Mouse (Mus musculus): ENCODE data around the gene Zfp629.
A peak's percentile ranks its signal among the peaks of the same experiment; 100 is the strongest.
"Not testable (repeated sequence)": the region's sequence is repeated elsewhere in the genome, so short reads cannot be mapped to it uniquely, and the experiment has no call there.

The Zfp629 gene

DNA sequence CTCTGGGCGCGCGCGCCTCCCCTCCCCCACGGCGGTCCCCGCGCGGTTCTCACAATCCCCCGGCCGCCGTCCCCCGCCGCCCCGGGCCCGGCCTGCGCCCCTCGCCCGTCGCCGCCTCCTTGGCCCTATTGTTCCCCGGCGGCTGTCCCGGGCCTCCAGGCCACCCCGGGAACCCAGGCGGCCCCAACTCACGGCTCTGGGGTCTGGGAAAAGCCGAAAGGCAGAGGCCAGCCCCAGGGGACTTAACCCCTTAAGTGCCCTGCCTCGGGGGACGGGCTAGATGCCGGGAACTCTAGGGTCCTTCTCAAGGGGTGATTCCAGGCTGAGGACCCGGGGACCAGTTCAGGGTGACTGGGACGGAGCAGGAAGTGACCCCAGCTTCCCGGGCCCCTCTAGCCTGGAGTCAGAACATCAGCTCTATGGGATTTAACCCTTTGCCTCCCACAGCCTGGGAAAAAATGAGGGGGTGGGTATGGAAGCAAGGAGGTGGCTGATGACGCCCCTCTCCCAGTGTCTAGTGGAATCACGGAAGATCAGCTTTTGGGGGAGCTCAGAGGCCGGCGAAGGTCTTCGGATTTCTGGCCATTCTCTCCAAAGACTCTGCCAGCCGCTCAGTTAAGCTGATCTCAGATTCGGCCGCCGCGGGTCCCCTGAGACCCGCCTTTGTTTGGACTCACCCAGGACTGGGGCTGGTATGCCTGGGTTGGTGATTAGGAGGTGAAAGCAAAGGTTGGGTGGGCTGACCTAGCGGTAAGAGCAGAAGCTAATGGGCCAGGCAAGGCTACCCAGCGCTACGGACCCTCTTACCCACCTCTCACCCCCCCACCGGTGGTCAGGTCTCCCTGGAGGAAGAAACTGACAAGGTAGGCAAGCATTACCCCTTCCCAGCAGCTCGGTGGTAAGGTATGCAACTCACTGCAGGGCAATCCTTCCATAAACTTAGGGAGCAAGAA is at the start of gene Zfp629:
Gene Zfp629 (minus strand): TSS at position 907 of the 953 bp plus-strand sequence.
- DNase-seq, result peak; percentile 83

- DNase-seq, result peak; percentile 66
Observed at GRCm38 (mm10) chr7:127662926-127663325, 47.3 kb upstream of the Zfp629 start.

GRCm38 (mm10) chr7:127661833-127662232 is 46.2 kb upstream of the Zfp629 start:
- DNase-seq, result no peak

DNA sequence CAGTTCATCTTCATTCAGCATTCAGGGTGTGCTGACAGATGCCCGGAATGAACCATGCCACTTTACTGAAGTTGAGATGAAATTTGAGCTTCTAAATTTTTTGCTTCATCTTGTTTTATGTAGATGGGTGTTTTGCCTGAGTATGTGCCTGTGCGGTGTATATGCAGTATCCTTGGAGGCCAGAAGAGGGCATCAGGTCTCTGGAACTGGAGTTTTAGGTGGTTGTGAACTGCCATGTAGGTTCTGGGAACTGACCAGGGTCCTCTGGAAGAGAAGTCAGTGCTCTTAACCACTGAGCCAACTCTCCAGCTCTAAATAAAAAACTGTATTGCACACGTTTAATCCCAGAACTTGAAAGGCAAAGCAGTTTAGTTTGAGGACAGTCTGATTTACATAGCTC is 45.3 kb upstream of the Zfp629 start:
- DNase-seq, result no peak

GRCm38 (mm10) chr7:127656946-127657345 is 41.3 kb upstream of the Zfp629 start:
- peak; percentile 84 for DNase-seq

DNA sequence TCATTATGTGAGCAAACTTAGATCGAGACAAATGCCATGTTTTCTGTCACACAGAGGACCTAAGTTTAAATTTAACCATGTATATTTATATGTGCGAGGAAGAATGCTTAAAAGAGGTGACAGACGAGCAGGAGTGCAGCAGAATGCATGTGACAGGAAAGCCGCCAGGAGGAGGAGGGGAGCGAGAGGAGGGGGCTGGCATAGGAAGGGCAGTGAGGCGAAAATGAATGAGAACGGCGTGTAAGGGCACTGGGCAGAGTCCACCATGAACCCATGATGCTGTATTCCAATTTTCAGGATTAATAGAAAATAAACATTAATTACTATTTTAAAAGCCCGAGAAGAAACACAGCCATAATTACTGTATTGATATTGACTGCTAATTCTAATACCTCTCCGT is 38.7 kb upstream of the Zfp629 start:
- DNase-seq, result no peak

GRCm38 (mm10) chr7:127652050-127652449 is 36.5 kb upstream of the Zfp629 start:
- DNase-seq, result peak; percentile 53

DNA sequence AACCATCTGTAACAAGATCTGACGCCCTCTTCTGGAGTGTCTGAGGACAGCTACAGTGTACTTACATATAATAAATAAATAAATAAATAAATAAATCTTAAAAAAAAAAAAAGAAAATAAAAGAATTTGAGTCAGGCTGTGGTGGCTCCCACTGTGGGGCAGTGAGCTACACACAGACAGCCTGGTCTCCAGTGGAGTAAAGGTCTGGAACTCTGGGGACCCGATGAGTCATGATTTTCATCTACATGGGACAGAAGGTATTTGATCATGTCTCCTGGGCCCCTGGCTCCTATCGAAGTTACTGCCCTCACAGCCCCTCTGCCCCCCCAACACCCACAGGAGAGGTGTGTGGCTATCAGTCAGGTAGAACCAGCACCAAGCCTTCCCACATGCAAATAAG is 36.0 kb upstream of the Zfp629 start:
- no peak for DNase-seq

GRCm38 (mm10) chr7:127649206-127649605 is 33.6 kb upstream of the Zfp629 start:
- no peak for DNase-seq

DNA sequence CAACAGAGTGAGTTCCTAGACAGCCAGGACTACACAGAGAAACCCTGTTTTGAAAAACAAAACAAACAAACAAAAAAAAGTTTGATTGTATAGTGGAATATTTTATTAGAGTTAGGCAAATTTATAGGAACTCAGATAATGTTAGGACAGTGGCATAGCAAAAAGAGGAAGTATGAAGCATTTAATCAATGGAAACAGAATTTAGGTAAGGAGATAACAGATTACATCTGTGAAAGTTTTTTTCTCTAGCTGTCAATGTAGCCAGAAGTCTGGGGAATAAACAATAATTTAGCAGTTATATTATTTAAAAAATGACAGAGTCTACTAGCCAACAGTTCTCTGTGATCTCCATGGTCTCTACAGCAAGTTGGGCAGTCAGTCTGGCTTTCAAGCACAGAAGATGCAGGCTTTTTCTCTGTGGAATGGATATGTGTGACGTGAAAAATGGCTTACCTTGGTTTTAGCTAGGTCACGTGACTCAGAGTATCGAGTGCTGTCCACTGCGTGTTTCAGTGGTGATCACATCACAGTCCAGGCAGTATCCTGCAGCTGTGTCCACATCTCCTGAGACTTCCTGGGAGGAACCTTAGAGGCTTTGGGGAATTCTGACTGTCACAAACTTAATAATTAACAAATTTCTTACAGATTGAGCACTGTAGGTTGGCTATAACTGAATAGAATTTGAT is 33.1 kb upstream of the Zfp629 start:
- DNase-seq, result no peak

GRCm38 (mm10) chr7:127647576-127647975 is 32.0 kb upstream of the Zfp629 start:
- not testable (repeated sequence) for DNase-seq

- DNase-seq, result no peak
Observed at GRCm38 (mm10) chr7:127646363-127646762, 30.8 kb upstream of the Zfp629 start.

- no peak for DNase-seq
Observed at GRCm38 (mm10) chr7:127642254-127642653, 26.7 kb upstream of the Zfp629 start.

DNA sequence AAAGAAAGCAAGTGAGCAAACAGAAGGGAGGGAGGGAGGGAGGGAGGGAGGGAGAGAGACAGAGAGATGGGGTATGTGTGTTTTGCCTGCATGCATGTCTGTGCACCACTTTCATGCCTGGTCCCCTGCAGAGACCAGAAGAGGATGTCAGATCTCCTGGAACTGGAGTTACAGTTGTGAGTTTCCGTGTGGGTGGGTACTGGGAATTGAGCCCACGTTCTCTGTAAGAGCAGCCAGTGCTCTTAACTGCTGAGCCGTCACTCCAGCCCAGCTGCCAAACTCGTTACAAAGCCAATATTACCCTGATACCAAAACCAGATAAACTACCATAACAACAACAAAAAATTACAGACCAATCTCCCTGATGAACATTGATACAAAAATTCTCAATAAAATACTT is 25.7 kb upstream of the Zfp629 start:
- no peak for DNase-seq

- peak; percentile 75 for DNase-seq
Observed at GRCm38 (mm10) chr7:127636963-127637362, 21.4 kb upstream of the Zfp629 start.

DNA sequence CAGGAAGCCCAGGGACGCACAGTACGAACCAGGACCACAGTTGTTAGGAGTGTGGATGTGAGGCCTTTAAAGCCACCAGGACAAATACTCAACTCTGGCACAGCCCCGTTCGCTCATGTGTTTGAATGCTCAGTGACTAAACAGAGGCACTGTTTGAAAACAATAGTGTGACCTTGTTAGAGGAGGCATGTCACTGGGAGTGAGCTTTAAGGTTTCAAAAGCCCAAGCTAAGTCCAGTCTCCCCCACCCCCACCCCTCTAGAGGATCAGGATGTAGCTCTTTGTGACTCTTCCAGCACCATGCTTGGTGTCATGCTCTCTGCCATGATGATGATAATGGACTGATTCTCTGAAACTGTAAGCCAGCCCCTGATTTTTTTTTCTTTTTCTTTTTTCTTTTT is 15.8 kb upstream of the Zfp629 start:
- no peak for DNase-seq

- DNase-seq, result no peak
Observed at GRCm38 (mm10) chr7:127628646-127629045, 13.0 kb upstream of the Zfp629 start.

DNA sequence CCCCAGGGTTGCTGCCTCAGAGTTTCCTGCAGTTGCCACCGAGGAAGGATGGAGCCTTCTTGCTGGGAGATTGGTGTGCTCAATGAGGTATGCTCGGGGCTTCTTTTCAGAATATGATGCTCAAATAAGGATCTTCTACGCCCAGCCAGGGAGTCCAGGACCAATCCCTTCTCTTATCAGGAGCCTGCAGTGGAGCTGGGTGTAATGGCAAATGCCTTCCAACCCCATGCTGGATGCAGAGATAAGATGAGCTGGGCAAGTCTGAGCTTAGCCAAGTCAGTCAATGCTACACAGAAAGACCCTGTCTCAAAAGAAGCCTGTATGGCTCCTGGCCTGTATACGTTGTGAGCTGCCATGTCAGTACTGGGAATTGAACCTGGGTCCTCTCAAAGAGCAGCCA is 10.9 kb upstream of the Zfp629 start:
- DNase-seq, result no peak

DNA sequence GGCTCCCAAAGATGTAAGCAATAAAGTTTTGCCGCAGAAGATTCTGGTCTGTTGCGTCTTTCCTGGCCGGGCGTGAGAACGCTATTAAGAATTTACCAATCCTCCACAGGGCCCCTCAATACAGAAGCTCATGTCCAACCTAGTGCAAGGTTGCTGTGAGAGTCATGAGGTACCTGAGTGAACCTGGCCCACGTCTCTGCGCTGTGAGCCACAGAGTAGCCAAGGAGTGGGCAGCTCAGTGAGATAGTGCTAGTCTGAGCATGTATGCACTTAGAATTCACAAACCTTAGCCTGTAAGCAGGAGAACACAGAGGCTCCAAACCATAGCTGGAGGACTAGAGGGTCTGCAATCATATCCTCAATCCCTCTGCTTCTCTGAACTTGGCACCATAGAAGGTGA is 10.4 kb upstream of the Zfp629 start:
- DNase-seq, result no peak

GRCm38 (mm10) chr7:127618402-127618801 is 2.8 kb upstream of the Zfp629 start:
- DNase-seq, result not testable (repeated sequence)

DNA sequence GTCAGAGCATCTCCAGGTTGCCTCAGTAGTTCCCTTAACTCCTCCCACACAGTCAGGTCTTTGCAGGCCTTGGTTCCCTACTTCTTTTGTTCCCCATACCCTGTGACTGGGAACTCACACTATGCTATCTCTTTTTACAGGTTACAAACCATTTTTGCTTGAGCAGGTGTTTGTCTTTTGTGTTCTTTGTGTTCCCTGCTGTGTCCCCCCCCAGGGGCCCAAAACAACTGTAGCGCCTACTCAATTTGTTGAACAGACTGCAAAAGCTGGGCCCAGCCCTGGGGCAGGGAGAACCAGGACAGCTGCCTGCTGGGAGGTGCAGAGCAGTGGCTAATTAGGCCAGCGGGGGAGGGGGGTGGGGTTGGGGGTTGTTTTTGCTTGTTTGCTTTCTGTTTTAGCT is 2.4 kb upstream of the Zfp629 start:
- no peak for DNase-seq

DNA sequence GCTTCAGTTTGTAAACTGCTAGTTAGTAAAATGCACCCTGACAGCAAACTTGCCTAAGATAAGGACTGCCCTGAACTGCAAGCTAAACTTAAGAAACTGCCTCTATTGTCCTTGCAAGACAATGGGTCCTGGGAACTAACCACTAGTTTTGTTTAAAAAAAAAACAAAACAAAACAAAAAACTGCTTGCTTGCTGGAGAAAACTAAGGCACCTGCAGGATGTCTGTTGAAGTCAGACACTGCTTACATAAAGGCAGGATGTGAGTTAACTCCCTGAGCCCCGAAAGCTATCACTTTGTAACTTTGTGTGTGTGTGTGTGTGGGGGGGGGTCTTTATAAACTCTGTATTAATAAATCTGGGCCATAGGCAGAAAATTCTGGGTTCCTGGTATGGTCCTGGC is 1.3 kb upstream of the Zfp629 start:
- no peak for DNase-seq

GRCm38 (mm10) chr7:127616336-127616735 is 739 bp upstream of the Zfp629 start:
- no peak for DNase-seq

DNA sequence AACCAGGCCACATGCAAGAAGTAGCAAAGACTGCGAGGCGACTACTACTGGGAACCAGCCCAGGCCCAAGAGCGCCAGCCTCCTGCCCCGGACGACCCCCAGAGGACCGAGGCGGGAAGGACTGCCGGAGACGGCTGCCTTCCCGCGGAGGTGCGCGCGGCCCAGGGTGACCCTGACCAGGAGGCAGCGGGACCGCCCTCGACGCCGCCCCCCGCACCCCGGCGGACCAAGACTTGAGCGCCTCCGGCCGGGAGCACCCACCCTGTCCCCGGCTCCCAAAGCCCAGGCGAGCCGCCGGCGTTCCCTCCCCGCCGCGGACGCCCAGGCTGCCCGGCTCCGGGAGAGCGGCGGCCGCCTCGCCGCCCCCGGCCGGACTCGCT is 1.1 kb downstream of the Zfp629 start:
- DNase-seq, result peak; percentile 78

Data from kidney, adult 18-20 months (tissue).